Mouse (Mus musculus) adrenal gland (tissue): ENCODE results near the gene Gm9958.

Source experiments
- intact Hi-C: fragments of 180-260 bp; cut with DNase I; formaldehyde crosslinking; loops from one replicate; pipeline ENCODE4 v1.15.1; 2025

Gene Gm9958

GRCm38 (mm10) chr5:90396817-90397216, 29.8 kb downstream of the Gm9958 start:
- intact Hi-C loops: loop anchor here (10.0 kb wide), 1 partner anchor 188 kb away; no protein-coding TSS in a partner anchor

- intact Hi-C loops: no loop called here
Measured at GRCm38 (mm10) chr5:90405210-90405609, 38.2 kb downstream of the Gm9958 start.

- intact Hi-C loops: no loop called here
Measured at GRCm38 (mm10) chr5:90414142-90414924, 47.3 kb downstream of the Gm9958 start.

DNA sequence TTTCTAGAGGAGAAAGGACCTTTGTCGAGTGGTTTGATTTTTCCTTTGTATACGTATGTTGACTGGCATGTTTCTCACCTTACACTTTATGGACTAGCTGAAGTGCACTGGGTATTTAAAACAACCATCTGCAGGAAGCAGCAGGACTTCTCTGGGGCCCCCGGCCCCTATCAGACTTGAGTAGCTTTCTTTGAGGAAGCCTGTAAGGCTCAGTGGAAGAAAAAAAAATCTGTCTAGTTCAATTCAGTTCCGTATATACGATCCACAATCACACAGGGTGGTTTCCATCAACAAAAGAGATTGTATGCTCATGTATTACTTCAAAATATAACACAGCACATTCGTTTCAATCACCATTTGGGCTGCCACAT, 47.9 kb downstream of the Gm9958 start:
- intact Hi-C loops: no loop called here
